Mouse (Mus musculus) small intestine, adult 2 months (tissue): ENCODE results near the gene Gm48552. TPM values are rescaled to one million over a fixed set of nuclear protein-coding genes. Genes with fewer than 3 reads are reported as not detected.

Experiments
- H3K27ac ChIP-seq: fragments of 200-500 bp; 2 replicates; pipeline ENCODE4 v1.5.1; 2012; ENCODE audit warnings: low read depth, low read length, control low read depth, inconsistent platforms; ENCODE audit not compliant: insufficient read depth
- H3K27me3 ChIP-seq: fragments of 200-500 bp; 2 replicates; pipeline ENCODE4 v1.6.1; 2012; ENCODE audit warnings: mild to moderate bottlenecking, moderate library complexity, low read length, inconsistent platforms; ENCODE audit not compliant: control insufficient read depth, insufficient read depth
- H3K36me3 ChIP-seq: fragments of 200-500 bp; 2 replicates; pipeline ENCODE4 v1.6.1; 2012; ENCODE audit warnings: mild to moderate bottlenecking, low read length, control low read depth, inconsistent platforms; ENCODE audit not compliant: control insufficient read depth, insufficient read depth
- H3K4me1 ChIP-seq: fragments of 200-500 bp; 2 replicates; pipeline ENCODE4 v1.6.1; 2012; ENCODE audit warnings: low read length, inconsistent platforms, mixed read lengths; ENCODE audit not compliant: control insufficient read depth, insufficient read depth, insufficient read length
- H3K4me3 ChIP-seq: fragments of 200-500 bp; 2 replicates; pipeline ENCODE4 v1.5.1; 2012; ENCODE audit warnings: low read depth, mild to moderate bottlenecking, control low read depth, inconsistent platforms, low read length, moderate library complexity
- CTCF ChIP-seq: fragments of 200-500 bp; IDR thresholded peaks from 2 replicates; pipeline ENCODE4 v1.5.1; 2012; ENCODE audit warnings: low read depth, mild to moderate bottlenecking, control low read depth, inconsistent platforms, low read length, moderate library complexity, mixed read lengths; ENCODE audit not compliant: insufficient replicate concordance, insufficient read length; ENCODE audit errors: extremely low read depth
- POLR2A ChIP-seq: fragments of 200-500 bp; IDR thresholded peaks from 2 replicates; pipeline ENCODE4 v1.6.1; 2012; ENCODE audit warnings: low read depth, mild to moderate bottlenecking, control low read depth, inconsistent platforms, low read length, moderate library complexity
- WGBS: fragments of 180-500 bp; shearing (Covaris S2); methylation state at CpG from one replicate; pipeline ENCODE4 v1.1.7; 2018; 5-methylcytosine and 5-hydroxymethylcytosine counted together
- polyA plus RNA-seq: library from polyadenylated mRNA; depleted of rRNA; stranded (reverse); fragments of >200 nt; gene quantifications from 2 replicates; pipeline ENCODE4 v1.2.3, GENCODE M21; 2012

Gm48552 gene
- polyA plus RNA-seq, 1 experiment = 5.0 TPM

GRCm38 (mm10) chr10:81379809-81380378 lies 8.9 kb upstream of the Gm48552 start:
- 80% methylated on average over 6 of the region's 6 CpGs for WGBS

GRCm38 (mm10) chr10:81382039-81382438 lies 6.8 kb upstream of the Gm48552 start:
- peak overlapping the region; percentile 24 for H3K27ac ChIP-seq
- H3K36me3 ChIP-seq = peaks cover 7% of the 10 kb centered on the region; the same call in 1 of the 2 replicates
- H3K4me3 ChIP-seq = no peak overlapping the region
- no peaks in the 10 kb centered on the region for H3K27me3 ChIP-seq
- TF ChIP-seq CTCF = no peak
- no peak for TF ChIP-seq POLR2A
- H3K4me1 ChIP-seq = peaks cover 24% of the 10 kb centered on the region
- WGBS = 15% methylated on average over 5 of the region's 5 CpGs

More at GRCm38 (mm10) chr10:81379809-81380378, 8.9 kb upstream of the Gm48552 start:
- peaks cover 22% of the 10 kb centered on the region; the same call in 1 of the 2 replicates for H3K4me1 ChIP-seq
- TF ChIP-seq POLR2A (no peak), CTCF (no peak)
- H3K36me3 ChIP-seq = 0 out of 2 replicates have a peak, but pooled peaks cover 2% of the 10 kb centered on the region
- H3K27ac ChIP-seq = no peak overlapping the region
- no peak overlapping the region for H3K4me3 ChIP-seq
- no peaks in the 10 kb centered on the region for H3K27me3 ChIP-seq

GRCm38 (mm10) chr10:81383802-81384604 lies 4.8 kb upstream of the Gm48552 start, which contains the start of the genes Dohh and Gm48551:
TSS of gene Dohh (plus strand) at chr10:81384428.
TSS of gene Gm48551 (plus strand) at chr10:81384466.
- Histone ChIP-seq H3K27ac (0 out of 2 replicates have a peak within 1 kb of the TSS, but pooled peaks have one; percentile 38), H3K27me3 (no peaks in the 10 kb centered on the region)
- WGBS = 5% methylated on average over 54 of the region's 54 CpGs

GRCm38 (mm10) chr10:81384605-81384982 lies 4.2 kb upstream of the Gm48552 start:
- Histone ChIP-seq H3K4me1 (peaks cover 21% of the 10 kb centered on the region), H3K27me3 (no peaks in the 10 kb centered on the region), H3K36me3 (peaks cover 21% of the 10 kb centered on the region; the same call in 1 of the 2 replicates), H3K27ac (0 out of 2 replicates have a peak overlapping the region, but pooled peaks have one; percentile 0), H3K4me3 (peak overlapping the region; percentile 68)
- 0% methylated on average over 19 of the region's 19 CpGs for WGBS
- TF ChIP-seq POLR2A = no peak
- TF ChIP-seq CTCF = no peak

More at GRCm38 (mm10) chr10:81383802-81384604, 4.8 kb upstream of the Gm48552 start, which contains the start of the genes Dohh and Gm48551:
- peaks cover 21% of the 10 kb centered on the region; the same call in 1 of the 2 replicates for H3K36me3 ChIP-seq
- H3K4me1 ChIP-seq = peaks cover 20% of the 10 kb centered on the region
- peak within 1 kb of the TSS; percentile 68 for H3K4me3 ChIP-seq
- TF ChIP-seq POLR2A (peak; percentile 71; the same call in 1 of the 2 replicates), CTCF (no peak)

GRCm38 (mm10) chr10:81385603-81386306 lies 3.0 kb upstream of the Gm48552 start:
- Histone ChIP-seq H3K4me3 (peak overlapping the region; percentile 68; the same call in 1 of the 2 replicates), H3K27me3 (no peaks in the 10 kb centered on the region), H3K27ac (no peak overlapping the region), H3K36me3 (peaks cover 21% of the 10 kb centered on the region; the same call in 1 of the 2 replicates), H3K4me1 (peaks cover 28% of the 10 kb centered on the region)
- 65% methylated on average over 22 of the region's 22 CpGs for WGBS
- no peak for TF ChIP-seq CTCF
- no peak for TF ChIP-seq POLR2A

GRCm38 (mm10) chr10:81387716-81388115 lies 1.1 kb upstream of the Gm48552 start:
- no peak overlapping the region for H3K27ac ChIP-seq
- 92% methylated on average over 20 of the region's 20 CpGs for WGBS
- TF ChIP-seq POLR2A (no peak), CTCF (no peak)

More at GRCm38 (mm10) chr10:81387716-81388115, 1.1 kb upstream of the Gm48552 start:
- H3K36me3 ChIP-seq = peaks cover 21% of the 10 kb centered on the region; the same call in 1 of the 2 replicates
- peaks cover 34% of the 10 kb centered on the region for H3K4me1 ChIP-seq
- no peak overlapping the region for H3K4me3 ChIP-seq
- no peaks in the 10 kb centered on the region for H3K27me3 ChIP-seq
